Mouse (Mus musculus): Measurements from ENCODE around the gene Ass1.

Gene Ass1

DNA sequence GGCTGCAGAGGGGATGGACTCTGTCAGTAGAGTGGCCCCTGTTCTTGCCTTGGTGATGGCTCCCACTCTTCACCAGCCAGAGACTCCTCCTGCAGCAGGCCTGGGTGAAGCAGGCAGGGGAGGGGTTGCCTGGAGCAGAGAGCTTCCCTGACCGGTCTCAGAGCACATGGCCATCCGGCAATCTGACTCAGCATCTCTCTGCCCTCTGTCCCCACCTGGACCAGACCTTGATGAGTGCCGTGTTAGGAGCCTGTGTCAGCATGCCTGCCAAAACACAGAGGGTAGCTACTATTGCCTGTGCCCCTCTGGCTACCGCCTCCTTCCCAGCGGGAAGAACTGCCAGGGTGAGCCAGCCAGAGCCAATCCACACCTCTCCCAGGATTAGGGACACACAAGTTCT lies 11.5 kb upstream of the Ass1 start:
- DNase-seq (ENCODE audit: low read depth in 2 of 2, low spot score in 2 of 2), result no peak

GRCm38 (mm10) chr2:31458989-31459936 lies 10.7 kb upstream of the Ass1 start:
- DNase-seq (ENCODE audit: low read depth in 2 of 2, low spot score in 2 of 2), result no peak

DNA sequence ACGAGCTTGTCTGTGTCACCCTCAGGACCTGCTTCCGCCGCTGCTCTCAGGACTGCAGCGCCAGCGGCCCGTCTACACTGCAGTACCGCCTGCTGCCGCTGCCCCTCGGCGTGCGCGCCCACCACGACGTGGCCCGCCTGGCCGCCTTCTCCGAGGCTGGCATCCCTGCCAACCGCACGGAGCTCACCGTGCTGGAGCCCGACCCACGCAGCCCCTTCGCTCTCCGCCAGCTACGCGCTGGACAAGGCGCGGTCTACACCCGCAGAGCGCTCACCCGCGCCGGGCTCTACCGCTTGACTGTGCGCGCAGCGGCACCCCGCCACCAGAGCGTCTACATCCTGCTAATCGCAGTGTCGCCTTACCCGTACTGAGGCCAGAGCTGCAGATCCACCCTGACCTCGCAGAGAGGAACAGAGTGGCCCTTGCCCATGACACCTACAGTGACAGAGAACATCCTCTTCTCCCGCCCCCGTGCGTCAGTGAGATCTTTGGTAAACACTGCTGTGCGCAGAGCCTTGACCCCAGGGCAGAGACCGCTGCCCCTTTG lies 9.9 kb upstream of the Ass1 start:
- DNase-seq (ENCODE audit: low read depth in 2 of 2, low spot score in 2 of 2), result peak; percentile 56 to 71

GRCm38 (mm10) chr2:31460920-31461319 lies 9.1 kb upstream of the Ass1 start:
- DNase-seq (ENCODE audit: low read depth in 2 of 2, low spot score in 2 of 2), result no peak

DNA sequence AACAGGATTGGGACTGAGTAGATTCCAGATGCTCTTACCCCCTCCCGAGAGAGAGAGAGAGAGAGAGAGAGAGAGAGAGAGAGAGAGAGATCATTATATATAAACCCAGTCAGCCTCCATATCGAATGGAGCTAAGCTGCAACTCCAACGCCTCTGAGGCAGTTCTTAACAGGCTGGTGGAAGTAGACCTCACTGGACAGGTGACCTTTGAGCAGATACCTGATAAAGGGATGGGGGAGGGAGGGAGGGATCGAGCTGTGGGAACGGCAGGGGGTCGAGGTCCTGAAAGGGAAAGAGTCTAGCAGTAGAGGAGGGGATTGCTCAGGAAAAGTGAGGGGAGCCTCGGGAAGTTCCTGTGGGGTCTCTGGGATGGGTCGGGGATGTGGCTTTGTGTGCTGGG lies 8.0 kb upstream of the Ass1 start:
- no peak for DNase-seq (ENCODE audit: low read depth in 2 of 2, low spot score in 2 of 2)

DNA sequence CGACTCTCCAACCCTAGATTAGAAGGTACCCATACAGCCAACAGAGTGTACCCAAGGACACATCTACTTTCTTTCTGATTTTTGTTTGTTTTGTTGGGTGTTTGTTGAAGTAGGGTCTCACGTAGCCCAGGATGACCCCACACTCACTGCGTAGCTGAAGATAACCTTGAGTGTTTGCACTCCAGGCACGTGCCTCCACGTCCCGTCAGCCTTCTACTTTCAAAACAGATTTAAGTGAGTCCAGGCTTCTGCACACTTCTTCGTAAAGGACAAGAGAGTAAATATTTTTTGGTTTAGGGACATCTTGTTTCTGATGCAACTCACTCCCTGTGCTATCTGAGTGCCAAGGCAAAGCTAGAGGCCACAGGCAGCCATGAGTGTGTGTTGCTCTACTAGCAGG lies 6.8 kb upstream of the Ass1 start:
- DNase-seq (ENCODE audit: low read depth in 2 of 2, low spot score in 2 of 2), result no peak

GRCm38 (mm10) chr2:31463696-31464528 lies 6.1 kb upstream of the Ass1 start:
- DNase-seq (ENCODE audit: low read depth in 2 of 2, low spot score in 2 of 2), result no peak

DNA sequence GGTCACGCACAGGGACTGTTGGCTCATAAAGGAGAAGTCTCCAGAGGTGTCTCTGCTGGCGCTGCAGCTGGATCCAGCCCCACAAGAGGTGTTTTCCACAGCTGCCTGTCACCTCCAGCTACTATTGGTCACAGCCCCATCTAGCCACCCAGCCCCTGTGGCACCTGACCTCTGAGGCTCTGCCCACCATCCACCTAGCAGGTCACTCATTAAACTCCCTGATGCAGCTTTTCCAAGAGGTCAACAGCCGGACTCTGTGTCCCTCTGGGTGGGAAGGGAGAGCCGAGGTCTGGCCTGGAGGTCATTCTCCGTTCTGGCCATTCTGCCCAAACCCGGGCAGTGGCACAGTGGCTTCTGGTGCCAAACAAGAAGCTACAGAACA lies 5.5 kb upstream of the Ass1 start:
- DNase-seq (ENCODE audit: low read depth in 2 of 2, low spot score in 2 of 2), result no peak

- DNase-seq (ENCODE audit: low read depth in 2 of 2, low spot score in 2 of 2), result no peak
These were observed 2.5 kb upstream of the Ass1 start for GRCm38 (mm10) chr2:31467457-31467856.

DNA sequence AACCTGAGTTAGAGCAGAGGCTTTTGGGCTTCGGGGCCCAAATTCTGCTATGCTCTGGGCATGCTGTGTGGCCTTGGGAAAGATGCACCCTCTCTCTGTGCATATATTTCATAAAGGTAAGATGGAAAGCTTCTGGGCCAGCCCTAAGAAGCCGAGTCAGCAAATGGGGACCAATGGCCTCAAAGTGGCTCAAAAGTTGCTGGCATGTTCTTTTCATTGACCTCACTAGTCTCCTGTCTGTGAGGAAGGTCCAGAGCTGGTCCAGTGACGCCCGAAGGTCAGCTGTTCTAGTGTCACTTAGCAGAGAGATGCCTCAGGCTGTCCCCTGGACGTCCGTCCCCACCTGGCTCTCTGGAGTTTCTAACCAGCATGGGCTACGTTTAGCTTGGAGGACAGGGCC lies 1.1 kb upstream of the Ass1 start:
- no peak for DNase-seq (ENCODE audit: low read depth in 2 of 2, low spot score in 2 of 2)

DNA sequence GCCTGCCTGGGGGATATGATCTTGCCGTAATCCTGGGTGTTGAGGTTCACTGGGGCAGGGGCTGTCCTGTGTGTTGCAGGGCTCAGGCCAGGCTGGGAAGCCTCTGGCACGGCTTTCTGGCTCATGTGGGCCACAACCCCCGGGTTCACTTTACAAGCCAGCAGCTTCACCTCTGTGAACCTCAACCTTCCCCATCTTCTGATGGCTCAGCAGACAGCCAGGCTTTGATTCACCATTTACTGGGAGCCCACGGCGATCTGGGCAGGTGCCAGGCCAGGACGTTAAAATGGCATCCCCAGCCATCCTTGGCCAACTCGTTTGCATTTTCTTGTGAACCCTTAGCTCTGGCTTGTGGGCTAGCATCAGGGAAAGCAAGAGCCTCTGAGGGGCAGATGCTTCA lies 527 bp upstream of the Ass1 start:
- no peak for DNase-seq (ENCODE audit: low read depth in 2 of 2, low spot score in 2 of 2)

- DNase-seq (ENCODE audit: low read depth in 2 of 2, low spot score in 2 of 2), result peak; percentile 34 to 50
These were observed 827 bp downstream of the Ass1 start for GRCm38 (mm10) chr2:31470683-31471385.

DNA sequence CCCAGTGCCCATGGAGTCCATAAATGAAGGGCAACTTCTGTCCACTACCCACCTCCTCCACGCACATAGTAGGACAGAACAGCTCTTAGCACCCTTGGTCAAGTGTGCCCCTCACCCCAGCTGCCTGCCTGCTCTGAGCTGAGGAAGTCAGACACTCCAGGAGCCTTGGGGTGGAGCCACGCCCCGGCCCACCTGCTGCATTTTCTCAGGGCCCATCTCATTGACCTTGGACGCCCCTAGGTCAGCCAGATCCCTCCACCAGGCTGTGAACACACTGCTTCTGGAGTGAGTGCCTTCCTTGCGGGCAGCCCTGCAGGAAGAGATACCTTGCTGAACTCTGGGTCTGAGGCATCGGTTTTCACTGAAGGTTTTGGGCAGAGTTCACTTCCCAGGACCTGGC lies 1.6 kb downstream of the Ass1 start:
- DNase-seq (ENCODE audit: low read depth in 2 of 2, low spot score in 2 of 2), result no peak

DNA sequence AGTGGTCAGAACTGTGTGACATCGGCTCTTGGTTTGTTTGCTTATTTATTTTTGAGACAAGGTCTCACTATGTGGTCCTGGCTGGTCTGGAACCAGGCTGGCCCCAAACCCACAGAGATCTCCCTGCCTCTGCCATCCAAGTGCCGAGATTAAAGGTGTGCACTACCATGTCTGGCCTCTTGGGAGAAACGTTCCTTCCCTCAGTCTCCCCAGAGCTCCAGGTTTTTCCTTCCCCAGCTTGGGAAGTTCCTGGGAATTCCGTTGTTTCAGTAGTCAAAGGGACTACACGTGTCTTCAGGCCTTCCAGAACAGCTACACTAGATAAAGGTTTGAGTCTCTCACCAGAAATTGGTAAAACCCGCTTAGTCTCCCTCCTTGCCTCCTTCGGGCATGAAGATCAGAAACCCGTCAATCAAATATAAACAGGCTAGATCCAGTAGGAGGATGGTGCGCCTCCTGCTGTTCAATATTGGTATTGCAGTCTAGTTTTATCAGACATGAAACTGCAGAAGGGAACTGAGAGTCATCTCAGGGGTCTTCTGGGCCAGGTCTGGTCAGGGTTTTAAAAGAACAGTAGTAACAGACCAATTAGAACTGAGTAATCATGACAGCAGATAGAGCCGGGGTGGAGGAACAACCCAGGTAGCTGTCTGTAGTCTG lies 2.5 kb downstream of the Ass1 start:
- peak; percentile 81 to 84 for DNase-seq (ENCODE audit: low read depth in 2 of 2, low spot score in 2 of 2)

- peak; percentile 47 to 50 for DNase-seq (ENCODE audit: low read depth in 2 of 2, low spot score in 2 of 2)
These were observed 3.9 kb downstream of the Ass1 start for GRCm38 (mm10) chr2:31473941-31474340.

GRCm38 (mm10) chr2:31474686-31475085 lies 4.7 kb downstream of the Ass1 start:
- no peak for DNase-seq (ENCODE audit: low read depth in 2 of 2, low spot score in 2 of 2)

DNA sequence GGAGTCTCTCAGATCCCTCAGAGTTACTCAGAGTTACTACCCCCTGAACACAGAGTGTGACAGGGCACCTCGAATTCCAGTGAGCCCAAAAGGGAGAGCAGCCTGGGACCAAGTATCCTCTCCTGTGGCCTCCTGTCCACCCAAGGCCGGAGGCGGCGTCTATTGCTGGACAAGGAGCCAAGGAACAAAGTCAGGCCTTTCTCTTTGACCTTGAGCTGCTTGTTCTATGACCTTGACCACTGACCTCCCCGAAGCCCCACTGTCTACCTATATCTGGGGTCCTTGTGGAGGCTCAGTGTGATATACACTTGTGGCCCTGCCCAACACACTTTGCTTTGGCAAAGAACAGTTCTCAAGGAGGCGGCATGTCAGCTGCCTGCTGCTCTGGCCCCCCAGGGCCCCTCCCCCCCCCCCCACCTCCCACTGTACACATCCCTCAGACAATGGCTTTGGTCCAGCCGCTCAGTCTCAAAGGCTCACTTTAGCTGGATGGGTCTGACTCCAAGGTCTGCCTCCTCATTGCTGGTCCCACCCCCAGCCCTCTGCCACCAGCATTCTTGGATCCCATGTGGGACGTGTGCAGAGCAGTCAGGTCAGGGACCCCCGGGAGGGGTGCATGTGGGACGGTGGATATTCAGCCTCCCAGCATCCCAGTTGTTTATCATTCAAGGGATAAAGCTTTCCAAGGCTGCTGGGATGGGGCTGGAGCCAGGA lies 6.3 kb downstream of the Ass1 start:
- no peak for DNase-seq (ENCODE audit: low read depth in 2 of 2, low spot score in 2 of 2)

DNA sequence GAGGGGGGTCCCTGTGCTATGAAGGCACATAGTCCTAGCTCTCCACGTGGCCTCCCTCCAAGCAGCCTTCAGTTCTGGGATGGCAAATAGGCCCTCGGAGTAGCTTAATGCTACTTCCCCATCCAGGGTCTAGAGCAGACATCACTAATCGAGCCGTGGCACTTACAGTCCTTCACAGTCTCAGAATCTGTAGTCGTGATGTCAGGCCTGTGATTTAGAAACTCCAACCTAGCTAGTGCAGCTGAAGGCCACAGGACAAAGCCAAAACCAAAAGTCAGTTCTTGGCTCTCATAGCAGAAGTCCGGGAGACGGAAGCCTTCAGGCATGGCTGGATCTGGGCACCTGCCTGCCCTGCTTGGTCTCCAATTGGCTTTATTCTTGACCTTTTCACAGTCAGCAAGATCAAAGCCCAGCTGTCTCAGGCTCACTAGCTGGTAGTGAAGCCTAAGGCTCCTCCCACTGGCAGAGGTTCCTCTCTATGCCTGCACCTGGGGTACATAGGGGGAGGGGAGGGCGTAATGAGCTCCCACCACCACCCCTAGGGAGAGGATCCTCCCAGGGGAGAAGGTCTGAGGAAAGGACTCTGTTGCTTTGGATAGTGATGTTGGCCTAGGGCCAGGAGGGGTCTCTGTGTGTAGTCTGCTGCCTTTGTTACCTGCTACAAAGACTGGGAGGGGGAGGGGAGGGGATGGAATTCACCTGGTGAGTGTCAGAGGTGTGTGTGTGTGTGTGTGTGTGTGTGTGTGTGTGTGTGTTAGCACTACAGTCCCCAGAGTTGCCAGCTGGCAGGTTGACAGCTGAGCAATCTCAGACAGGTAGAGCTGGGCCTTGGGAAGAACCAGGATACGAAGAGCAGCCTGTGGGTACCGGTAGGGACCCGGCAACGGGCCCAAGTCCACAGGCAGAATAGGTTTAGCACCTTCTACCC lies 7.5 kb downstream of the Ass1 start:
- DNase-seq (ENCODE audit: low read depth in 2 of 2, low spot score in 2 of 2), result no peak
